Mouse (Mus musculus) MEL (cell line): Measurements from ENCODE around the gene Fam124b. TPM values are rescaled to one million over a fixed set of nuclear protein-coding genes. Genes with fewer than 3 reads are reported as not detected.

ENCODE experiments used
- DNase-seq: peaks from one replicate; pipeline ENCODE4 v3.0.0; 2011; ENCODE audit warnings: low read depth, low spot score
- H3K27ac ChIP-seq: 2 replicates; pipeline ENCODE4 v1.5.1; 2012; ENCODE audit warnings: low read depth, mild to moderate bottlenecking, control low read depth, low read length, moderate library complexity; ENCODE audit not compliant: control insufficient read depth
- H3K27me3 ChIP-seq, 2 experiments: fragments of 150-350 bp in 1 of 2; sonication (generic) in 1 of 2; 2 replicates each; pipeline ENCODE4 v1.6.1; 2012; ENCODE audit warnings: low read length in 2 of 2, mild to moderate bottlenecking in 2 of 2, improper control_type of control experiment in 1 of 2, moderate library complexity in 1 of 2; ENCODE audit not compliant: insufficient read depth in 2 of 2, control insufficient read depth in 1 of 2
- H3K36me3 ChIP-seq, 2 experiments: 2 replicates each; pipeline ENCODE4 v1.6.1; 2012 to 2014; ENCODE audit warnings: low read length in 2 of 2, improper control_type of control experiment in 1 of 2, inconsistent platforms in 1 of 2, mild to moderate bottlenecking in 1 of 2; ENCODE audit not compliant: insufficient read depth in 2 of 2, control insufficient read depth in 1 of 2
- H3K4me1 ChIP-seq, 2 experiments: fragments of 150-350 bp in 1 of 2; sonication (generic) in 1 of 2; 2 replicates each; pipeline ENCODE4 v1.6.1; 2012; ENCODE audit warnings: low read length in 2 of 2, improper control_type of control experiment in 1 of 2, mild to moderate bottlenecking in 1 of 2; ENCODE audit not compliant: insufficient read depth in 2 of 2, control insufficient read depth in 1 of 2
- H3K4me3 ChIP-seq, 2 experiments: fragments of 150-350 bp in 1 of 2; sonication (generic) in 1 of 2; 2 replicates each; pipeline ENCODE4 v1.5.1; 2012; ENCODE audit warnings: low read depth in 2 of 2, low read length in 2 of 2, mild to moderate bottlenecking in 2 of 2, moderate library complexity in 2 of 2, control low read depth in 1 of 2, improper control_type of control experiment in 1 of 2; ENCODE audit not compliant: control insufficient read depth in 1 of 2, insufficient read depth in 1 of 2
- H3K79me2 ChIP-seq: 2 replicates; pipeline ENCODE4 v1.6.1; 2012; ENCODE audit warnings: mild to moderate bottlenecking, low read length, moderate library complexity; ENCODE audit not compliant: control insufficient read depth, poor library complexity, insufficient read depth
- H3K9ac ChIP-seq: 2 replicates; pipeline ENCODE4 v1.6.1; 2012; ENCODE audit warnings: low read depth, mild to moderate bottlenecking, control low read depth, low read length, moderate library complexity; ENCODE audit not compliant: control insufficient read depth, poor library complexity, severe bottlenecking
- H3K9me3 ChIP-seq: fragments of 150-350 bp; sonication (generic); replicated peaks from 2 replicates; pipeline ENCODE4 v1.6.1; 2012; ENCODE audit warnings: mild to moderate bottlenecking, low read length, improper control_type of control experiment, moderate library complexity; ENCODE audit not compliant: insufficient read depth
- BHLHE40 ChIP-seq: IDR thresholded peaks from 2 replicates; pipeline ENCODE4 v1.6.1; 2012; ENCODE audit warnings: low read depth, mild to moderate bottlenecking, inconsistent platforms, low read length, improper control_type of control experiment, borderline replicate concordance
- CHD2 ChIP-seq: IDR thresholded peaks from 2 replicates; pipeline ENCODE4 v1.6.1; 2011; ENCODE audit warnings: low read length, improper control_type of control experiment
- CTCF ChIP-seq, 3 experiments: IDR thresholded peaks in 2 of 3; conservative IDR thresholded peaks in 1 of 3; 2 replicates each; pipeline ENCODE4 v1.5.1; 2011 to 2012; ENCODE audit warnings: low read length in 3 of 3, low read depth in 2 of 3, mild to moderate bottlenecking in 2 of 3, improper control_type of control experiment in 1 of 3, inconsistent platforms in 1 of 3, mixed read lengths in 1 of 3, moderate library complexity in 1 of 3; ENCODE audit not compliant: control insufficient read depth in 1 of 3, insufficient read depth in 1 of 3, poor library complexity in 1 of 3, severe bottlenecking in 1 of 3
- ELF1 ChIP-seq: IDR thresholded peaks from 2 replicates; pipeline ENCODE4 v1.6.1; 2014; ENCODE audit warnings: low read depth, mild to moderate bottlenecking, inconsistent platforms, low read length, improper control_type of control experiment, moderate library complexity
- EP300 ChIP-seq, 2 experiments: IDR thresholded peaks; 2 replicates each; pipeline ENCODE4 v1.6.1; 2011; ENCODE audit warnings: improper control_type of control experiment in 2 of 2, low read length in 2 of 2, low read depth in 1 of 2, mild to moderate bottlenecking in 1 of 2
- ETS1 ChIP-seq: IDR thresholded peaks from 2 replicates; pipeline ENCODE4 v1.6.1; 2012; ENCODE audit warnings: low read depth, mild to moderate bottlenecking, inconsistent platforms, low read length, improper control_type of control experiment, moderate library complexity
- JUND ChIP-seq: IDR thresholded peaks from 2 replicates; pipeline ENCODE4 v1.6.1; 2011; ENCODE audit warnings: low read depth, mild to moderate bottlenecking, improper control_type of control experiment, low read length
- MAFK ChIP-seq: IDR thresholded peaks from 2 replicates; pipeline ENCODE4 v1.6.1; 2011; ENCODE audit warnings: low read depth, mild to moderate bottlenecking, low read length, improper control_type of control experiment, borderline replicate concordance
- MAX ChIP-seq: IDR thresholded peaks from 2 replicates; pipeline ENCODE4 v1.6.1; 2011; ENCODE audit warnings: low read length, improper control_type of control experiment
- MAZ ChIP-seq: IDR thresholded peaks from 2 replicates; pipeline ENCODE4 v1.6.1; 2012; ENCODE audit warnings: low read depth, mild to moderate bottlenecking, inconsistent platforms, low read length, improper control_type of control experiment
- MEF2A ChIP-seq: IDR thresholded peaks from 2 replicates; pipeline ENCODE4 v1.6.1; 2014; ENCODE audit warnings: low read depth, mild to moderate bottlenecking, inconsistent platforms, low read length, improper control_type of control experiment; ENCODE audit not compliant: poor library complexity, insufficient replicate concordance, severe bottlenecking; ENCODE audit errors: extremely low read depth
- MXI1 ChIP-seq: IDR thresholded peaks from 2 replicates; pipeline ENCODE4 v1.6.1; 2011; ENCODE audit warnings: mild to moderate bottlenecking, low read depth, low read length, improper control_type of control experiment
- MYB ChIP-seq: IDR thresholded peaks from 2 replicates; pipeline ENCODE4 v1.6.1; 2011; ENCODE audit warnings: mild to moderate bottlenecking, low read depth, low read length, improper control_type of control experiment
- MYC ChIP-seq: IDR thresholded peaks from 2 replicates; pipeline ENCODE4 v1.6.1; 2011; ENCODE audit warnings: low read depth, mild to moderate bottlenecking, low read length, improper control_type of control experiment, moderate library complexity
- NRF1 ChIP-seq: IDR thresholded peaks from 2 replicates; pipeline ENCODE4 v1.6.1; 2014; ENCODE audit warnings: low read depth, mild to moderate bottlenecking, inconsistent platforms, low read length, improper control_type of control experiment, moderate library complexity; ENCODE audit not compliant: poor library complexity, insufficient read depth, severe bottlenecking
- RAD21 ChIP-seq: IDR thresholded peaks from 2 replicates; pipeline ENCODE4 v1.6.1; 2011; ENCODE audit warnings: mild to moderate bottlenecking, low read depth, low read length, improper control_type of control experiment
- SIN3A ChIP-seq: IDR thresholded peaks from 2 replicates; pipeline ENCODE4 v1.6.1; 2012; ENCODE audit warnings: low read length, improper control_type of control experiment, inconsistent platforms
- SMC3 ChIP-seq: IDR thresholded peaks from 2 replicates; pipeline ENCODE4 v1.6.1; 2011; ENCODE audit warnings: low read depth, low read length, improper control_type of control experiment
- TBP ChIP-seq: IDR thresholded peaks from 2 replicates; pipeline ENCODE4 v1.8.0; 2011; ENCODE audit warnings: low read depth, low read length, improper control_type of control experiment
- UBTF ChIP-seq: IDR thresholded peaks from 2 replicates; pipeline ENCODE4 v1.6.1; 2012; ENCODE audit warnings: low read depth, mild to moderate bottlenecking, inconsistent platforms, low read length, improper control_type of control experiment, moderate library complexity, borderline replicate concordance; ENCODE audit not compliant: insufficient read depth
- USF2 ChIP-seq, 2 experiments: IDR thresholded peaks; 2 replicates each; pipeline ENCODE4 v1.6.1; 2011 to 2012; ENCODE audit warnings: improper control_type of control experiment in 2 of 2, low read length in 2 of 2, borderline replicate concordance in 1 of 2, inconsistent platforms in 1 of 2, low read depth in 1 of 2, mild to moderate bottlenecking in 1 of 2; ENCODE audit not compliant: insufficient read depth in 1 of 2
- ZKSCAN1 ChIP-seq: IDR thresholded peaks from 2 replicates; pipeline ENCODE4 v1.6.1; 2012; ENCODE audit warnings: low read depth, mild to moderate bottlenecking, inconsistent platforms, low read length, improper control_type of control experiment, moderate library complexity
- ZMIZ1 ChIP-seq: IDR thresholded peaks from 2 replicates; pipeline ENCODE4 v1.6.1; 2012; ENCODE audit warnings: low read depth, mild to moderate bottlenecking, inconsistent platforms, low read length, improper control_type of control experiment, moderate library complexity
- polyA plus RNA-seq, 2 experiments: library from polyadenylated mRNA; stranded (reverse) in 1 of 2; unstranded in 1 of 2; fragments of >175 nt in 1 of 2; fragments of >200 nt in 1 of 2; gene quantifications; 2 replicates each; pipeline versions ENCODE4 v1.2.1 to v1.2.4; 2012; ENCODE audit warnings: low replicate concordance in 2 of 2, low read depth in 1 of 2; ENCODE audit not compliant: insufficient read length in 2 of 2, insufficient read depth in 1 of 2, missing spikeins in 1 of 2
- total RNA-seq: library from RNA; depleted of rRNA; stranded (reverse); fragments of 300-350 nt; gene quantifications from 2 replicates; pipeline ENCODE4 v1.2.3, GENCODE M21; 2012

The Fam124b gene
- total and polyA plus RNA-seq, 3 experiments = not detected

GRCm38 (mm10) chr1:80192837-80193236, 25.4 kb downstream of the Fam124b start:
- H3K4me3 ChIP-seq = no peak overlapping the region
- no peak for DNase-seq
- no peak overlapping the region for H3K9ac ChIP-seq
- no peaks in the 10 kb centered on the region for H3K79me2 ChIP-seq
- H3K9me3 ChIP-seq = no peaks in the 10 kb centered on the region
- no peak overlapping the region for H3K27ac ChIP-seq
- no peaks in the 10 kb centered on the region; a peak in 1 of 4 replicates for H3K27me3 ChIP-seq
- no peaks in the 10 kb centered on the region for H3K4me1 ChIP-seq
- no peak for TF ChIP-seq ZMIZ1
- no peak for TF ChIP-seq TBP
- TF ChIP-seq USF2 (IDR thresholded peaks at IDR 0.05; ENCODE audit: borderline replicate concordance in 1 of 2, insufficient read depth in 1 of 2, low read depth in 1 of 2, low read length in 2 of 2) = no peak
- TF ChIP-seq ZKSCAN1 = no peak
- no peak for TF ChIP-seq EP300 (IDR thresholded peaks at IDR 0.05; ENCODE audit: low read depth in 1 of 2, low read length in 2 of 2)
- no peak for TF ChIP-seq MYB
- no peak for TF ChIP-seq ETS1
- no peak for TF ChIP-seq UBTF
- TF ChIP-seq JUND = no peak
- TF ChIP-seq MYC = no peak
- TF ChIP-seq NRF1 = no peak
- TF ChIP-seq RAD21 = no peak
- no peak for TF ChIP-seq SMC3
- no peak for TF ChIP-seq MAFK
- TF ChIP-seq SIN3A = no peak
- no peak for TF ChIP-seq MEF2A
- TF ChIP-seq CTCF (IDR thresholded peaks at IDR 0.05 in 2 of 3, conservative IDR thresholded peaks at IDR 0.05 in 1 of 3; ENCODE audit: control insufficient read depth in 1 of 3, insufficient read depth in 1 of 3, low read depth in 2 of 3, low read length in 3 of 3, poor library complexity in 1 of 3, severe bottlenecking in 1 of 3) = no peak
- TF ChIP-seq BHLHE40 = no peak
- TF ChIP-seq MAZ = no peak
- no peaks in the 10 kb centered on the region for H3K36me3 ChIP-seq

GRCm38 (mm10) chr1:80181414-80181805, 36.9 kb downstream of the Fam124b start:
- no peaks in the 10 kb centered on the region for H3K79me2 ChIP-seq
- no peaks in the 10 kb centered on the region for H3K27me3 ChIP-seq
- no peak overlapping the region for H3K27ac ChIP-seq
- no peaks in the 10 kb centered on the region for H3K4me1 ChIP-seq
- no peak overlapping the region for H3K4me3 ChIP-seq
- H3K9me3 ChIP-seq = no peaks in the 10 kb centered on the region
- TF ChIP-seq MXI1 (no peak), USF2 (IDR thresholded peaks at IDR 0.05; ENCODE audit: borderline replicate concordance in 1 of 2, insufficient read depth in 1 of 2, low read depth in 1 of 2, low read length in 2 of 2) (no peak), CHD2 (no peak), MAX (no peak), ELF1 (no peak), TBP (no peak), UBTF (no peak)
- no peak overlapping the region for H3K9ac ChIP-seq
- no peak for DNase-seq
- no peaks in the 10 kb centered on the region for H3K36me3 ChIP-seq
